Mouse (Mus musculus) megakaryocyte, embryonic 14.5 days (primary cell): Measurements from ENCODE around the gene Slc12a5. TPM values are rescaled to one million over a fixed set of nuclear protein-coding genes. Genes with fewer than 3 reads are reported as not detected.

Source experiments
- H3K27me3 ChIP-seq: replicated peaks from 2 replicates; pipeline ENCODE3; 2012; ENCODE audit warnings: inconsistent platforms
- H3K36me3 ChIP-seq: replicated peaks from 2 replicates; pipeline ENCODE3; 2012; ENCODE audit warnings: low read length, inconsistent platforms, mixed read lengths
- H3K4me1 ChIP-seq: 2 replicates; pipeline ENCODE4 v1.6.1; 2012; ENCODE audit warnings: inconsistent platforms
- H3K4me3 ChIP-seq: replicated peaks from 2 replicates; pipeline ENCODE3; 2012; ENCODE audit warnings: moderate library complexity, mild to moderate bottlenecking, inconsistent platforms
- H3K9me3 ChIP-seq: 2 replicates; pipeline ENCODE4 v1.6.1; 2012; ENCODE audit warnings: inconsistent platforms
- FLI1 ChIP-seq: IDR thresholded peaks from 2 replicates; pipeline ENCODE4 v1.6.1; 2012; ENCODE audit warnings: low read length, inconsistent platforms, mixed read lengths
- GATA1 ChIP-seq: IDR thresholded peaks from 3 replicates; pipeline ENCODE4 v1.6.1; 2012; ENCODE audit warnings: mixed read lengths, low read length, inconsistent platforms, borderline replicate concordance
- polyA plus RNA-seq: library from polyadenylated mRNA; stranded (reverse); fragments of >175 nt; gene quantifications from 2 replicates; pipeline ENCODE4 v1.2.3, GENCODE M21; 2012; ENCODE audit warnings: low replicate concordance; ENCODE audit not compliant: insufficient read depth

Slc12a5 gene
- 0.47 and 0.89 TPM in 2 replicates for polyA plus RNA-seq

GRCm38 (mm10) chr2:164960716-164961441, at the start of gene Slc12a5:
Slc12a5 (plus strand) TSS chr2:164960802.
- Histone ChIP-seq H3K4me3 (peak within 1 kb of the TSS; percentile 92), H3K4me1 (peaks cover 19% of the 10 kb centered on the region), H3K27me3 (peaks cover 78% of the 10 kb centered on the region), H3K36me3 (no peaks in the 10 kb centered on the region), H3K9me3 (peaks cover 31% of the 10 kb centered on the region)
- no peak for TF ChIP-seq FLI1
- TF ChIP-seq GATA1: no peak

- peak; percentile 77 for TF ChIP-seq FLI1
- no peak for TF ChIP-seq GATA1
- Histone ChIP-seq H3K4me1 (peaks cover 62% of the 10 kb centered on the region), H3K36me3 (peaks cover 42% of the 10 kb centered on the region)
These were observed 49.2 kb upstream of the Slc12a5 start, which contains the start of gene Zfp335 for GRCm38 (mm10) chr2:164911086-164912048. Zfp335 (minus strand) TSS chr2:164911757.

GRCm38 (mm10) chr2:164912151-164912550, 48.5 kb upstream of the Slc12a5 start:
- peaks cover 68% of the 10 kb centered on the region for H3K4me1 ChIP-seq
- peak overlapping the region; percentile 95 for H3K4me3 ChIP-seq
- H3K36me3 ChIP-seq: peaks cover 34% of the 10 kb centered on the region
- peaks cover 4% of the 10 kb centered on the region; the same call in 1 of the 2 replicates for H3K9me3 ChIP-seq
- TF ChIP-seq FLI1 (no peak), GATA1 (no peak)
- H3K27me3 ChIP-seq: no peaks in the 10 kb centered on the region

More at GRCm38 (mm10) chr2:164911086-164912048, 49.2 kb upstream of the Slc12a5 start, which contains the start of gene Zfp335:
- H3K4me3 ChIP-seq: peak within 1 kb of the TSS; percentile 95
- no peaks in the 10 kb centered on the region for H3K27me3 ChIP-seq
- peaks cover 9% of the 10 kb centered on the region for H3K9me3 ChIP-seq

GRCm38 (mm10) chr2:164912749-164913427, 47.7 kb upstream of the Slc12a5 start:
- peak overlapping the region; percentile 95 for H3K4me3 ChIP-seq
- H3K4me1 ChIP-seq: peaks cover 70% of the 10 kb centered on the region
- TF ChIP-seq FLI1 (no peak), GATA1 (no peak)
- no peaks in the 10 kb centered on the region for H3K9me3 ChIP-seq
- H3K36me3 ChIP-seq: peaks cover 27% of the 10 kb centered on the region
- no peaks in the 10 kb centered on the region for H3K27me3 ChIP-seq

- H3K4me3 ChIP-seq: peak overlapping the region; percentile 77
- H3K36me3 ChIP-seq: peaks cover 25% of the 10 kb centered on the region
- H3K9me3 ChIP-seq: no peaks in the 10 kb centered on the region
- H3K4me1 ChIP-seq: peaks cover 71% of the 10 kb centered on the region
- TF ChIP-seq FLI1 (no peak), GATA1 (no peak)
- no peaks in the 10 kb centered on the region for H3K27me3 ChIP-seq
These were observed 47.2 kb upstream of the Slc12a5 start for GRCm38 (mm10) chr2:164913428-164913786.

GRCm38 (mm10) chr2:164916820-164917219, 43.8 kb upstream of the Slc12a5 start:
- no peaks in the 10 kb centered on the region for H3K9me3 ChIP-seq
- peaks cover 30% of the 10 kb centered on the region for H3K36me3 ChIP-seq

GRCm38 (mm10) chr2:164917371-164917770, 43.2 kb upstream of the Slc12a5 start:
- no peak for TF ChIP-seq FLI1
- H3K27me3 ChIP-seq: peaks cover 2% of the 10 kb centered on the region
- H3K36me3 ChIP-seq: peaks cover 30% of the 10 kb centered on the region
- no peaks in the 10 kb centered on the region for H3K9me3 ChIP-seq
- peaks cover 44% of the 10 kb centered on the region for H3K4me1 ChIP-seq
- no peak overlapping the region for H3K4me3 ChIP-seq

More at GRCm38 (mm10) chr2:164916820-164917219, 43.8 kb upstream of the Slc12a5 start:
- Histone ChIP-seq H3K4me3 (no peak overlapping the region), H3K27me3 (no peaks in the 10 kb centered on the region), H3K4me1 (peaks cover 49% of the 10 kb centered on the region)
- TF ChIP-seq GATA1 (no peak), FLI1 (no peak)

GRCm38 (mm10) chr2:164918325-164918724, 42.3 kb upstream of the Slc12a5 start:
- peaks cover 34% of the 10 kb centered on the region for H3K36me3 ChIP-seq

GRCm38 (mm10) chr2:164921984-164922383, 38.6 kb upstream of the Slc12a5 start:
- no peak for TF ChIP-seq FLI1
- no peak for TF ChIP-seq GATA1
- Histone ChIP-seq H3K4me3 (no peak overlapping the region), H3K9me3 (no peaks in the 10 kb centered on the region), H3K4me1 (peaks cover 16% of the 10 kb centered on the region; the same call in 1 of the 2 replicates), H3K27me3 (peaks cover 29% of the 10 kb centered on the region), H3K36me3 (peaks cover 25% of the 10 kb centered on the region)

More at GRCm38 (mm10) chr2:164918325-164918724, 42.3 kb upstream of the Slc12a5 start:
- no peak for TF ChIP-seq GATA1
- no peak for TF ChIP-seq FLI1
- Histone ChIP-seq H3K9me3 (no peaks in the 10 kb centered on the region), H3K27me3 (peaks cover 11% of the 10 kb centered on the region), H3K4me3 (no peak overlapping the region), H3K4me1 (peaks cover 36% of the 10 kb centered on the region)
